Mouse (Mus musculus): Measurements from ENCODE around the gene Kel.

DNA sequence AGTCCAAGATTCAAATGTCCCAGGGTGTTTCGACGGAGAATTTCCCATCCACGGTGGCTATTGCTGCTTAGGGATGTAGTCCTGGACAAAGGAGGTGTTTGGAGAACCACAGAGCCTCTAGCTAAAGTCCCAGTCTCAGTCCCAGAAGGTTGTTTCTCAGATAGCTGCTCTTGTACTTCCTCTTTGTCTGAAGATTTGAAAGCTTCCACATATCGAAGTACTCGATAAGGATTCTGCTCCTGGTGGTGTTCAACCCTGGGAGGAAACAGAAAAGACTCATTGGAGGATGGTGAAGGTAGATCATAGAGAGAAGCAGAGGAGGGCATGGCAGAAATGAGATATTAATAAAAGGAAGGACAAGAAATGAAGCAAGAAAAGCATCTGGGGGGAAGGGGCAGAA, 51.0 kb downstream of the Kel start:
- TF ChIP-seq CTCF (IDR thresholded peaks at IDR 0.05; ENCODE audit: low read depth, low read length), result no peak
- no peak for TF ChIP-seq POLR2A (IDR thresholded peaks at IDR 0.05; ENCODE audit: borderline replicate concordance, low read depth, low read length)
